9 mouse cellular contexts compared by ENCODE assay signal in the genomic region with DNA sequence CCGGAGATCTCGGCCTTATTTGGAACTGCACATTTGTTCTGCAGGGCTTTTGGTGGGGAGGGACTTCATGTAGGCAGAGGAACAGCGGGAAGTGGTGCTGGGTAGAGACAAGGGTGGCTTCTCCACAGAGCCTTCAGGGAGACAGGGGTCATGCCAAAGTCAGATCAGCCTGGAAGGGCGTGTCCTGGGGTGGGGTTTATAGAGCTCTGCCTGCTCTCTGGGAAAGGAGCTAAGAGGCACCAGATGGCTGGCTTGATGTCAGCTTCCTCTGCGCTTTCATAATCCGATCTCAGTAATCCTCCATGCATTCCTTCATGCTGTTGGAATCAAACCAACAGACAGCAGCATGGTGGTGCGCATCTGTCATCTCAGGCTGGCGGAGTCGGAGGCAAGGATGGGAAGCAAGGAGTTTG. TPM values are rescaled to one million over a fixed set of nuclear protein-coding genes. Genes with fewer than 3 reads are reported as not detected.
DNase-seq lines count a peak whose midpoint lies in the region; ATAC-seq lines count a peak whose summit lies in the region.
"Had no signal": no experiment of that assay in that cellular context is flagged by ENCODE, and none has a peak within 500 bp of the region (broad histone marks: within the 10 kb centered on the region; RNA-seq: fewer than 3 reads in every experiment).

No protein-coding gene starts in this region.

- no peak overlapping the region for H3K27ac ChIP-seq in lung, embryonic 16.5 days (ENCODE audit: low read length)
- H3K27ac ChIP-seq: limb, embryonic 12.5 days had no signal

- H3K9me3 ChIP-seq in lung, embryonic 16.5 days (ENCODE audit: control insufficient read depth, low read length), result no peaks in the 10 kb centered on the region
- H3K9me3 ChIP-seq: limb, embryonic 12.5 days had no signal

- no peak overlapping the region for H3K9ac ChIP-seq in lung, embryonic 16.5 days (ENCODE audit: low read length)
- H3K9ac ChIP-seq: limb, embryonic 12.5 days had no signal

- WGBS in large intestine, adult 2 months, result 26% methylated on average over 9 of the region's 9 CpGs
- WGBS in lung, embryonic 16.5 days, result 47% methylated on average over 9 of the region's 9 CpGs

- intact Hi-C loops in gastrocnemius, postnatal 36 days (cut with DNase I), result loop anchor here (10.0 kb wide), 1 partner anchor 485 kb away; the partner anchor contains the start of gene Nemp2

- H3K4me3 ChIP-seq in lung, embryonic 16.5 days (ENCODE audit: low read length), result no peak overlapping the region
- H3K4me3 ChIP-seq: limb, embryonic 12.5 days had no signal

- peaks cover 10% of the 10 kb centered on the region for H3K4me1 ChIP-seq in lung, embryonic 16.5 days (replicated peaks; ENCODE audit: control insufficient read depth, insufficient read depth, low read length)

- ATAC-seq in frontal cortex, adult (ENCODE audit: low TSS enrichment), result peak; percentile 70
- peak; percentile 49; the same call in 1 of the 2 replicates for ATAC-seq in lung, embryonic 16.5 days (ENCODE audit: low read depth)
- no peak for ATAC-seq in activated CD4-positive, CD25-positive, alpha-beta regulatory T cell, adult 4 months

- H3K27me3 ChIP-seq in lung, embryonic 16.5 days (ENCODE audit: control insufficient read depth, insufficient read depth, low read depth, low read length), result no peaks in the 10 kb centered on the region
- H3K27me3 ChIP-seq: limb, embryonic 12.5 days had no signal

- DNase-seq in frontal cortex, postnatal 25 days (ENCODE audit: low spot score in 2 of 2), result no peak
- DNase-seq in cerebellum, adult 9-10 months, result peak; percentile 94
- peak; percentile 51 to 57 for DNase-seq in gastrocnemius, postnatal 36 days
- DNase-seq in large intestine, adult 2 months (ENCODE audit: low read depth, low spot score), result peak; percentile 8
- DNase-seq in right cerebral cortex, postnatal 36 days (ENCODE audit: low spot score in 2 of 2), result peak; percentile 31 to 59

- H3K36me3 ChIP-seq in lung, embryonic 16.5 days (ENCODE audit: control insufficient read depth, insufficient read depth, low read length), result no peaks in the 10 kb centered on the region

- H3K4me2 ChIP-seq in lung, embryonic 16.5 days (ENCODE audit: low read depth, low read length), result no peak overlapping the region
- H3K4me2 ChIP-seq: limb, embryonic 12.5 days had no signal

RNA-seq across cellular contexts. Expression of gene Stat1, which starts 30.7 kb away (rescaled TPM):
- 10 to 100 TPM in 1 of 2 experiments, 1 to 10 TPM in 1; 9.6 to 11.3 TPM for total RNA-seq in gastrocnemius, postnatal 36 days (2021)
- 63.7 and 125 TPM in 2 replicates for polyA plus RNA-seq in large intestine, adult 2 months (2012; rRNA removed)
- 24.9 and 29.9 TPM in 2 replicates for polyA plus RNA-seq in lung, embryonic 16.5 days (2015; fragmentation: Nextera tagmentation; extraction: Ambion mirVana)
- 100 to 1,000 TPM; 697 to 904 TPM for polyA plus RNA-seq in activated CD4-positive, CD25-positive, alpha-beta regulatory T cell, adult 4 months (2017; shearing (Covaris generic))

Comparison
In these comparisons a context has a peak if more than half of its experiments do, and no peak if none do; other contexts are left out.
1. DNase-seq: peak in cerebellum, adult 9-10 months (single experiment), gastrocnemius, postnatal 36 days (2 of 2), large intestine, adult 2 months (single experiment) and right cerebral cortex, postnatal 36 days (2 of 2); none in frontal cortex, postnatal 25 days (0 of 2).